Mouse (Mus musculus) bone marrow macrophage, adult 2 months (primary cell): Measurements from ENCODE around the gene Fam219b.

Experiments used
- CTCF ChIP-seq: IDR thresholded peaks from 2 replicates; pipeline ENCODE4 v1.5.1; 2012; ENCODE audit warnings: low read depth, mild to moderate bottlenecking, low read length, moderate library complexity
- POLR2A ChIP-seq: IDR thresholded peaks from 2 replicates; pipeline ENCODE4 v1.6.1; 2012; ENCODE audit warnings: mild to moderate bottlenecking, low read depth, low read length, borderline replicate concordance

DNA sequence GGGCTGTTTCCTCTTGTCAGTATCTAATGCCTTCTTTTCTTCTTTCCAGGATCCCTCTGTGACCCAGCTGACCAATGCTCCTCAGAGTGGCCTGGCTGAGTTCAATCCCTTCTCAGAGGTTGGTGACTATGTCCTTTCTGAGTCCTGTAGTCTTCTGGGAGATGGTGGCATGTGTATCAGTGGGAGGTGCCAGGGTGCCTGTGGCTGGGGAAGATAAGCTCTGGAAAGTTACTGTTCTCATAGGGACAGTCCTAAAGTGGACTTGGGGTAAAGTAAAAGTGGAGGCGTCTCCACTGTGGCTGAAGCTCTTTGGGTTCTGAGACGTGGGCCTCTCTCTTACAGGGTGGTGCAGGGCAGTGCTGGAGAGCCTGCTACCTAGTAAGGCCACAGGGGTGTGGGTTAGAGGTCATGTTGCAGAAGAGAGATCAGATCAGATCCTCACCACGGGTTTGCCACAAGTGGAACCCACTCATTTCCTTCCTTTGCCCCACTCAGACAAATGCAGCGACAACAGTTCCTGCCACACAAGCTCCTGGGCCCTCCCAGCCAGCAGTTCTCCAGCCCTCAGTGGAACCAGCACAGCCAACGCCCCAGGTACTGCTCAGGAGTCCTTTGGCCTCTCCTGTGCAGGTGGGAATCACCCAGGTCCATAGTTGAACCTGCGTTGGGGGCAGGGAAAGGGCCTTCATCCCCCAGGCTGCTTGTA is 40.0 kb downstream of the Fam219b start:
- no peak for TF ChIP-seq CTCF
- TF ChIP-seq POLR2A, result no peak
